Mouse (Mus musculus) midbrain, embryonic 13.5 days (tissue): ENCODE data around the gene Chrm3. TPM values are rescaled to one million over a fixed set of nuclear protein-coding genes. Genes with fewer than 3 reads are reported as not detected.

ENCODE experiments used
- ATAC-seq: fragments of 200-750 bp; cut with Nextera tagmentation; 2 replicates; pipeline ENCODE4 v1.8.0; 2017; ENCODE audit warnings: mild to moderate bottlenecking, moderate TSS enrichment, moderate library complexity
- H3K27ac ChIP-seq: fragments of 300-500 bp; sonication (generic); 2 replicates; pipeline ENCODE4 v1.5.1; 2015; ENCODE audit warnings: inconsistent platforms, mild to moderate bottlenecking, moderate library complexity
- H3K27me3 ChIP-seq: fragments of 300-500 bp; sonication (generic); 2 replicates; pipeline ENCODE4 v1.6.1; 2015; ENCODE audit warnings: mild to moderate bottlenecking, inconsistent platforms
- H3K36me3 ChIP-seq: fragments of 300-500 bp; sonication (generic); 2 replicates; pipeline ENCODE4 v1.6.1; 2015; ENCODE audit warnings: mild to moderate bottlenecking, inconsistent platforms
- H3K4me1 ChIP-seq: fragments of 300-500 bp; sonication (generic); replicated peaks from 2 replicates; pipeline ENCODE4 v1.6.1; 2015; ENCODE audit warnings: inconsistent platforms
- H3K4me2 ChIP-seq: fragments of 300-500 bp; sonication (generic); replicated peaks from 2 replicates; pipeline ENCODE4 v1.6.1; 2015; ENCODE audit warnings: moderate library complexity, mild to moderate bottlenecking, inconsistent platforms
- H3K4me3 ChIP-seq: fragments of 300-500 bp; sonication (generic); replicated peaks from 2 replicates; pipeline ENCODE4 v1.5.1; 2015; ENCODE audit warnings: mild to moderate bottlenecking, inconsistent platforms
- H3K9ac ChIP-seq: fragments of 300-500 bp; sonication (generic); replicated peaks from 2 replicates; pipeline ENCODE4 v1.6.1; 2015; ENCODE audit warnings: mild to moderate bottlenecking, inconsistent platforms
- H3K9me3 ChIP-seq: fragments of 300-500 bp; sonication (generic); 2 replicates; pipeline ENCODE4 v1.6.1; 2016; ENCODE audit warnings: mild to moderate bottlenecking, inconsistent platforms
- WGBS: fragments of 180-500 bp; shearing (Covaris S2); methylation state at CpG from one replicate; pipeline ENCODE4 v1.1.7; 2015; 5-methylcytosine and 5-hydroxymethylcytosine counted together
- polyA plus RNA-seq: library from polyadenylated mRNA; unstranded; fragments of >200 nt; fragmentation: Nextera tagmentation; extraction: Ambion mirVana; gene quantifications from 2 replicates; pipeline ENCODE4 v1.2.1, GENCODE M21; 2015

Gene Chrm3
- polyA plus RNA-seq, 1 experiment from 2014 or later: 1.4 TPM

DNA sequence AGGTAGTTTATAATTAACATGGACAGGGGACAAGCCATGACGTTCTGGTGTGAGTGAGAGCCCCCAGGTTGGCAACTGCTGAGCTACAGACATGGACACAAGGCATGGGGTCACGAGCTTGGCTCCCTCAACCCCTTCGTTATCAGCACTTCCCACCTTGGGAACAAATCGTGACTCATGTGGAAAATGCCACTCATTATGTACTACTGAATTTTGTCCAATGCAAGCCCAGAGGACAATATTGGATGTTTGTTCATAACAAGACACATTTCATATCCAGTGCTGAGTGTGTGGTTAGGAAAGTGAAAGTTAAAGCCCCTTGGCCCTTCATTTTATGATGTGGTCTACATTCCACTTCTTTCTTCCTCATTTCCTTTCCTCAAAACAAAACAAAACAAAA is 140.2 kb downstream of the Chrm3 start:
- Histone ChIP-seq H3K27me3 (no peaks in the 10 kb centered on the region), H3K4me3 (no peak overlapping the region), H3K4me2 (no peak overlapping the region), H3K4me1 (no peaks in the 10 kb centered on the region), H3K9me3 (no peaks in the 10 kb centered on the region), H3K27ac (no peak overlapping the region), H3K36me3 (no peaks in the 10 kb centered on the region), H3K9ac (no peak overlapping the region)
- ATAC-seq: no peak
- 82% methylated on average over 4 of the region's 4 CpGs for WGBS

DNA sequence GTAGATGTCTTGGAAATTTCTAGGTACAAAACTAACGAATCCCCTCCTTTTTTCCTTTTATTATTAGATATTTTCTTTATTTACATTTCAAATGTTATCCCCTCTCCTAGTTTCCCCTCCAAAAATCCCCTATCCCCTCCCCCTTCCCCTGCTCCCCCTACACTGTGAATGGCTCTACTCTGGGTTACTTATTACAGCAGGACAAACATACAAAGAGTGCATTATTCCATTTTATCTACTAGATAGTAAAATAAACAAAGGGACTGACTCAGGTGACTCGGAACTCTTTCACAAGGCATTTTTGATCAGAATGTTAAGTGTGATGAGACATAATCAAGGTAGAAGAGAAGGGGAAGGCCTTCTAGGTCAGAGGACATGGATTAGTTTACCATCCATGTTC is 148.5 kb downstream of the Chrm3 start:
- ATAC-seq: no peak
- Histone ChIP-seq H3K4me3 (no peak overlapping the region), H3K27me3 (no peaks in the 10 kb centered on the region), H3K27ac (no peak overlapping the region), H3K4me2 (no peak overlapping the region), H3K4me1 (no peaks in the 10 kb centered on the region), H3K9ac (no peak overlapping the region), H3K9me3 (no peaks in the 10 kb centered on the region), H3K36me3 (no peaks in the 10 kb centered on the region)
- WGBS: 89% methylated on average over 2 of the region's 2 CpGs

DNA sequence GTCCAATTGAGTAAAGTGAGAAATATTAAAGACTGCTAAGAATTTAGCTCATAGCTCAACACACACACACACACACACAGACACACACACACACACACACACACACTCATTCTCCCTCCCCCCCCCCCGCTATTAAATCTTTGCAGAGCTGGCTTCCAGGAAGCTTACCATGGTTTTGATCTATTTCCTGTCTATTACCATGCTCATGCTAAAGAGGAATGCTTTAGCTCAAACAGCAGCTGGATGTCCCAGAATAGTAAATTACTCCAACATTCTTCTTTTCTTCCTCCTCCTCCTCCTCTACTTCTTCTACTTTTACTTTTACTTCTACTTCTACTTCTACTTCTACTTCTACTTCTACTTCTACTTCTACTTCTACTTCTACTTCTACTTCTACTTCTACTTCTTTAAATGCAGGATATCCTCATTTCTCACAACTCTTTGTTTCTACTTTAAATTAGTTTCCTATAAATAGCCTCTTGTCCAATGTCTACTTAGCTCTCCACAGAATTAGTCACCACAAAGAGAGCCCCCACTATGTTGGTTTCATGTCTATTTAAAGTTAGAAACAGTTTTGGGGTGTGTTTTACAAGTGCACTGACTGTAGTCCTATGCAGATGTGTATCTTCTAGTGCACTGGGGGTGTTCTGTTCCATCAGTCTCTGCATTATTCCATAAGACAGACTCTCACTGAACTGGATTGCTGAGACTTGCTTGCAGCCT is 150.0 kb downstream of the Chrm3 start:
- H3K27me3 ChIP-seq: no peaks in the 10 kb centered on the region
- no peaks in the 10 kb centered on the region for H3K36me3 ChIP-seq
- no peaks in the 10 kb centered on the region for H3K9me3 ChIP-seq
- H3K4me3 ChIP-seq: no peak overlapping the region
- H3K4me2 ChIP-seq: no peak overlapping the region
- no peak overlapping the region for H3K9ac ChIP-seq
- no peak for ATAC-seq
- H3K4me1 ChIP-seq: no peaks in the 10 kb centered on the region
- H3K27ac ChIP-seq: no peak overlapping the region
- WGBS: 91% methylated on average over 1 of the region's 1 CpGs

DNA sequence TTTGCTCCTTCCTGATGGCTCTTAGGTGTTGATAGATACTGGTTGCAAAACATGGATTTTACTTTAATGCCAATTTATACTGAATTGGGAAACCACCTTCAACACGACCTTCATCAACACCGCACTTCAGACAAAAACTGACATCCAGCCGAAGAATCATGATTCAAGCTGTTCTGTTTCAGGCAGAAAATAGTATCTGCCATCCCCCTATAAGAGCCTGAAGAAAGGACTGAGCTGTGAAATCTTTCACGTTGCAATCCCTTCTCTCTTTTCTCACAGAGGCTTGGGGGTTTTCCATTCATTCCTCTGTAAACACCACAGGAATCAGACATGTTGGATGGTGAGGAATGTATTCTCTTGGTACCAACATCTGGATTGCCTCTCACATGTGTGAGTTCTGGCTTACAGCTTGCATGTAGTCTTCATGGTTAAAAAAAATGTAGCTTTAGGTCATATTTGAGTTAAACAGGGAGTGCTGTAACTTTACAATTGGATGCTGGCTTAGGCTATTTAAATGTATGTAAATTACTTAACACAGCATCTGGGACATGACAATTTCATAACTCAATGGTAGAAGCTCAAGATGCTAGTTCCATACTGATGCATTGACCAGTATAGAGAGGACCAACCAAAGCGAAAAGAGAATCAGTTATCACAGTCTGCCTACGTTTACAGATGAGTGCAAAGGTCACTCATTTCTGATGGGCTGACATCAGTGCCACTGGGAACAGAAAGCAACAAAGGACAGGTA is 161.3 kb downstream of the Chrm3 start:
- no peaks in the 10 kb centered on the region for H3K9me3 ChIP-seq
- H3K9ac ChIP-seq: no peak overlapping the region
- no peak for ATAC-seq
- no peaks in the 10 kb centered on the region for H3K4me1 ChIP-seq
- H3K36me3 ChIP-seq: no peaks in the 10 kb centered on the region
- H3K4me2 ChIP-seq: no peak overlapping the region
- no peak overlapping the region for H3K4me3 ChIP-seq
- no peaks in the 10 kb centered on the region for H3K27me3 ChIP-seq
- 85% methylated on average over 6 of the region's 6 CpGs for WGBS
- no peak overlapping the region for H3K27ac ChIP-seq

DNA sequence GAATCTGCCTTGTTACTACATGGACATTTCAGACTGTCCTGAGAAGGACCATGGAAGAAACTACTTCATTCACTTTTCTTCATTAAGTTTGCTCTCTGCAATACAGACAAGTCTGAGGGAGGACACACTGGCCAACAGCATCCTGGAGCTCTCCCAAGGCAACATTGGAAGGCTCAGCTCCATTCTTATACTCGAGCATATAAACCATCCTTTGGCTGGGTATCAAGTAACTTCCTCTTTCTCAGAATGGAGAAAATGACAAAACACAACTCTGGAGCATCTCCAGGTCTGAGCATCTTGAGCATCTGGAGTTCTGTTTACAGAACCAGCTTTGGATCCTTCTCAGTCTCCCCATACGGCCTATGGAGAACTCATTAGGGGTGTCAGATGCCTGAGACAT is 170.8 kb downstream of the Chrm3 start:
- Histone ChIP-seq H3K9ac (no peak overlapping the region), H3K27ac (no peak overlapping the region), H3K4me1 (no peaks in the 10 kb centered on the region), H3K4me3 (no peak overlapping the region), H3K36me3 (no peaks in the 10 kb centered on the region), H3K9me3 (no peaks in the 10 kb centered on the region), H3K27me3 (no peaks in the 10 kb centered on the region), H3K4me2 (no peak overlapping the region)
- ATAC-seq: no peak
- 79% methylated on average over 2 of the region's 2 CpGs for WGBS

DNA sequence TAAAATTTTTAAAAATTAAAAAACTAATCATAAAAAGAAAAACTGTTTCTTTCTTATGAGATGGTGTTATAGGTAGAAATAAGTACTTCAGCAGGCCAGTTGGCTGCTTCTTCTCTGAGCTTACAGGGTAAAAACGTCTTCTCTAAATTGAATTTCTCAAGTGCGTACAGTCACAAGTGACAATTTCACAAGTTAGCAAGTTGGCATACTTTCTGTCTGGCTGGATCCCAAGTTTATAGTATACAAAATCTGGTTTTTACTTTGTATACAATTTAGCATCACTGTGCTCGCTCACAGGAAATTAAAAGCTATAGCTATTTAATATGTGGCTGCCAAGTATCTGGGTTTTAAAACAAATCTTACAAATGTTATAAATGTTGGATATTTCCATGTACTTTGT is 172.7 kb downstream of the Chrm3 start:
- H3K4me3 ChIP-seq: no peak overlapping the region
- no peak overlapping the region for H3K4me2 ChIP-seq
- H3K27ac ChIP-seq: no peak overlapping the region
- H3K9ac ChIP-seq: no peak overlapping the region
- H3K36me3 ChIP-seq: no peaks in the 10 kb centered on the region
- H3K27me3 ChIP-seq: no peaks in the 10 kb centered on the region
- 93% methylated on average over 3 of the region's 3 CpGs for WGBS
- H3K9me3 ChIP-seq: no peaks in the 10 kb centered on the region
- H3K4me1 ChIP-seq: no peaks in the 10 kb centered on the region
- ATAC-seq: no peak

DNA sequence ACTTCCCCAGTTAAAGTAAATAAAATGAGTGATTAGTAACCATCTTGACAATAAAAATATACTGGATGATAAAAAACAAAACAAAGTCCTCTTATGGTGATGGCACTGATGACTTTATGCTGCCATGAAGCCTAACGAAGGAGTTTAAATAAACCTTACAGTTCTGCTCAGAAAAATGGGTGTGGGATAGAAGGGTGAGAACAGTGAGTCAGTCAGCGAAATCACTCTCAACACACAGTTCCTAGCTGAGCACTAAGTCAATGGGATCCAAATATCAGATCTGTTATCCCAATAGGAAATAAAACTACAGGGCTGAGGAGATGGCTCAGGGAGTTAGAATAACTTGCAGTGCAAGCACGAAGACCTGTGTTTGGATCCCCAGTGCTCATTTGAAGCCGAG is 176.8 kb downstream of the Chrm3 start:
- Histone ChIP-seq H3K9ac (no peak overlapping the region), H3K4me3 (no peak overlapping the region), H3K4me1 (no peaks in the 10 kb centered on the region), H3K36me3 (no peaks in the 10 kb centered on the region), H3K27me3 (no peaks in the 10 kb centered on the region), H3K9me3 (no peaks in the 10 kb centered on the region; the same call in 1 of the 2 replicates), H3K4me2 (no peak overlapping the region), H3K27ac (no peak overlapping the region)
- WGBS: 94% methylated on average over 4 of the region's 4 CpGs
- no peak for ATAC-seq

DNA sequence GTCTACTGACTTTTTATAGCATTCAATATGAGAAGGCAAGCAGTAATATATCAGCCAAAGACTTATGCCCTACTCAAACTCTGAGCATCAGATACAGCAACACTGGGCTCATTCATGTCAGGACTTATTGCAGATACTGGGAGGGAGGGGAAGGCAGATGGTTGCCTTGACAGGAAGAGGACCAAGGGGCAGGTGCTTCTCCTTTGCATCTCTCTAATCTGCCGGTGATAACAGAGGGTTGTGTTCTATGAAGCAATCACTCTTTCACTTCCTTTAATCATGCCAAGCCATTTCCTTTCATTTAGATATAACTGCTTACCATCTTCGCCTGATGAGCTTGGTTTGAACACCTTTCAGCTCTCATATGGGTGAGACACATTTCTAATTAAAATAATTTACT is 177.9 kb downstream of the Chrm3 start:
- 76% methylated on average over 2 of the region's 2 CpGs for WGBS
- H3K36me3 ChIP-seq: no peaks in the 10 kb centered on the region
- H3K27me3 ChIP-seq: no peaks in the 10 kb centered on the region
- no peak overlapping the region for H3K4me2 ChIP-seq
- H3K4me3 ChIP-seq: no peak overlapping the region
- no peak overlapping the region for H3K9ac ChIP-seq
- H3K4me1 ChIP-seq: no peaks in the 10 kb centered on the region
- H3K9me3 ChIP-seq: no peaks in the 10 kb centered on the region; the same call in 1 of the 2 replicates
- no peak overlapping the region for H3K27ac ChIP-seq
- no peak for ATAC-seq

DNA sequence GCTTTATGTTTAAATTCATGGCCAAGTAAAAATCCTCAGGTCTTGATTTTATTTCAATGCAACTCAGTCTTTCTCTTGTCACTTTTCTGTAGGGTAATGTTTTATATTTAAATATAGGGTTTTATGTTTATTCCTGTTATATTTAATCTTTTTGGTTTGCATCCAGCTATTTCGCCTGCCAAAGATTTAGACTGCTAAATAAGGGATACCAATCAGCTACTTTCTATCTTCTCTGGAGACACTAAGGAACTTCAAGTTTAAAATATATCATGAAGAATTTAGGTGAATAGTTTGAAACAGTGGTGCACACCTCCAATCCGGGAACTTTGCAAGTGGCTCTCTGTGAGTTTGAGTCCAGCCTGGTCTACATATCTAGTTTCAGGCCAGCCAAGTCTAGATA is 190.1 kb downstream of the Chrm3 start:
- Histone ChIP-seq H3K9me3 (no peaks in the 10 kb centered on the region), H3K4me3 (no peak overlapping the region), H3K36me3 (no peaks in the 10 kb centered on the region), H3K4me2 (no peak overlapping the region), H3K27ac (no peak overlapping the region), H3K4me1 (no peaks in the 10 kb centered on the region), H3K27me3 (no peaks in the 10 kb centered on the region), H3K9ac (no peak overlapping the region)
- ATAC-seq: no peak
- 94% methylated on average over 2 of the region's 2 CpGs for WGBS

DNA sequence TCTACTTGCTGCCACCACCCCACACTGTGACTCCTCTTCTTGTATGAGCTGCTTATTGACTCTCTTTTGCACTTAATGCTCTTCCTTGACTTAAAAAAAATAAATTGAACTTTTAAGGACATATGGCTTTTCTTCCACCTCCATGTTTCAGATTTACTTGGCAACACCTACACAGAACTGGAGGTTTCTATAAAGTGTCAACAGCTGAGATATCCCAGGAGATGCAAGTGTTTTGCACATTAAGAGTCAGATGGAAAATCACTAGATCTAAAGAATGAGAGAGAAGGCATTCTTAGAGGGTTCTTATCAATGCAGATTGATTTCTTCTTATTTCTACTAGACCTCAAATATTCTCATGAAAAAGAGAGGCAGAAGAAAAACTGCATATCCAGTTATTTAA is 197.3 kb downstream of the Chrm3 start:
- ATAC-seq: no peak
- no peak overlapping the region for H3K4me3 ChIP-seq
- no peaks in the 10 kb centered on the region for H3K9me3 ChIP-seq
- H3K9ac ChIP-seq: no peak overlapping the region
- no peak overlapping the region for H3K27ac ChIP-seq
- H3K36me3 ChIP-seq: no peaks in the 10 kb centered on the region
- no peaks in the 10 kb centered on the region for H3K27me3 ChIP-seq
- no peak overlapping the region for H3K4me2 ChIP-seq
- H3K4me1 ChIP-seq: no peaks in the 10 kb centered on the region

DNA sequence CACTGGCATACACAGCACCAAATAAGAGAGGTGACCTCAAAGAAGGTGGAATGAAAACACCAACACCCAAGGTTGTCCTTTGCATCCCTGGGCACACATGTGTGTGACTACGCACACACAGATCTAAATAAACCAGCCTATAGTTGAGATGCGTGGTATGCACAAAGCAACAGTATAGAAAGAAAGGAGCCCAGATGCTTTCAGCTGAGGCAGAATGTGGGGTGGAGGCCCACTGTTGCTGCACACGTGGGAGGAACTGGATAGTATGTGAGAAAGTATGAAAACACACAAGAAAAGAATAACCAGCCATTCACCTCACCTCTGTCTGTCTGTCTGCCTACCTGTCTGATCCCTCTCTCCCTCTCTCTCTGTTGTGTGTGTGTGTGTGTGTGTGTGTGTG is 203.2 kb downstream of the Chrm3 start:
- ATAC-seq: no peak
- no peaks in the 10 kb centered on the region for H3K27me3 ChIP-seq
- no peak overlapping the region for H3K4me3 ChIP-seq
- no peak overlapping the region for H3K4me2 ChIP-seq
- WGBS: 87% methylated on average over 3 of the region's 3 CpGs
- H3K36me3 ChIP-seq: no peaks in the 10 kb centered on the region
- no peak overlapping the region for H3K27ac ChIP-seq
- no peak overlapping the region for H3K9ac ChIP-seq
- H3K9me3 ChIP-seq: no peaks in the 10 kb centered on the region
- H3K4me1 ChIP-seq: no peaks in the 10 kb centered on the region

DNA sequence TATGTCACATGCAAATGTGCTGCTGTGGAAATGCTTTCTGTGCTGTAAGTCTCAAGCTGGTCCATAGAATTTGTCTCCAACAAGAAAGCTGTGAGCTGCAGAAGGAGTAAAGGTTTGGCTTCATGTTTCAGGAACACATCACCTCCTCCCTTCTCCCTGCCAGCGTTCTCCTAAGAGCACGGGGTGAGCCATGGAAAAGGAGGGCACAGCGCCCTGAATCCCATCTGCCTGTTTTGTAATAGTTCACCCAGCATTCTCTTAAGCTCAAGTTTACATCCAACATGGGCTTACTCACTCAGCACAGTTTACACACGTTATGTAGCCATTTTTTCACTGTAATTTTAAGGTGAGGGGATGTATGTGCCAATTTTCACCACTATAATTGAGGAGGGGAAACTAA is 220.1 kb downstream of the Chrm3 start:
- H3K4me1 ChIP-seq: no peaks in the 10 kb centered on the region
- no peak overlapping the region for H3K4me2 ChIP-seq
- H3K27me3 ChIP-seq: no peaks in the 10 kb centered on the region
- H3K36me3 ChIP-seq: no peaks in the 10 kb centered on the region
- H3K9ac ChIP-seq: no peak overlapping the region
- WGBS: 91% methylated on average over 4 of the region's 4 CpGs
- no peak for ATAC-seq
- H3K4me3 ChIP-seq: no peak overlapping the region
- H3K9me3 ChIP-seq: no peaks in the 10 kb centered on the region
- no peak overlapping the region for H3K27ac ChIP-seq

DNA sequence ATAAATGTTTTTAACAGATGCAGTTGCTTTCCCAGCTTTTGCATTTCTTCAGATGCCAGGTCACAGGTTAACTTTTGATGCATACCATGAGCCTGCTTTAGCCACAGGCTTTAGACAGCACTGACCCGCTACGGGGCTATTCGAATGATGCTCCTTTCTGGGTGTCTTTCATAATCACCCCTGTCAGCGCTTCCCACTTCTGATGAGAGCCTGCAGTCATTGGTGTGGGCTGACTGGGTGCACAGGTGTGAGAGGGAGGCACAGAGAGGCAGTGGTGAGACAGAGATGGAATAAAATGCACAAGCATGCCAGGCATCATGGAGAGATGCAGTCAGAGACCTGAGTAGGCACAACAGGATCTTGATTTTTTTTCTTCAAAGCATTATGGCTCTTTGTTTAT is 221.8 kb downstream of the Chrm3 start:
- Histone ChIP-seq H3K27me3 (no peaks in the 10 kb centered on the region), H3K27ac (no peak overlapping the region), H3K4me2 (no peak overlapping the region), H3K9me3 (no peaks in the 10 kb centered on the region), H3K36me3 (no peaks in the 10 kb centered on the region), H3K9ac (no peak overlapping the region), H3K4me3 (no peak overlapping the region), H3K4me1 (no peaks in the 10 kb centered on the region)
- WGBS: 92% methylated on average over 4 of the region's 4 CpGs
- ATAC-seq: no peak
